Mouse (Mus musculus) heart, embryonic 12.5 days (tissue): Measurements from ENCODE around the gene Dbi. TPM values are rescaled to one million over a fixed set of nuclear protein-coding genes. Genes with fewer than 3 reads are reported as not detected.
"Not testable (repeated sequence)": the region's sequence is repeated elsewhere in the genome, so short reads cannot be mapped to it uniquely, and the experiment has no call there.

Experiments
- ATAC-seq: fragments of 200-750 bp; cut with Nextera tagmentation; 2 replicates; pipeline ENCODE4 v1.8.0; 2017; ENCODE audit warnings: moderate TSS enrichment, moderate library complexity; ENCODE audit not compliant: insufficient number of reproducible peaks, low FRiP score
- H3K27ac ChIP-seq: fragments of 300-500 bp; sonication (generic); 2 replicates; pipeline ENCODE4 v1.5.1; 2016; ENCODE audit warnings: mild to moderate bottlenecking, moderate library complexity; ENCODE audit not compliant: poor library complexity, severe bottlenecking
- H3K27me3 ChIP-seq: fragments of 300-500 bp; sonication (generic); replicated peaks from 2 replicates; pipeline ENCODE4 v1.6.1; 2016; ENCODE audit warnings: mild to moderate bottlenecking, moderate library complexity
- H3K36me3 ChIP-seq: fragments of 300-500 bp; sonication (generic); 2 replicates; pipeline ENCODE4 v1.6.1; 2016; ENCODE audit warnings: mild to moderate bottlenecking, moderate library complexity
- H3K4me1 ChIP-seq: fragments of 300-500 bp; sonication (generic); replicated peaks from 2 replicates; pipeline ENCODE4 v1.6.1; 2016; ENCODE audit warnings: mild to moderate bottlenecking
- H3K4me2 ChIP-seq: fragments of 300-500 bp; sonication (generic); 2 replicates; pipeline ENCODE4 v1.6.1; 2016; ENCODE audit warnings: mild to moderate bottlenecking, moderate library complexity
- H3K4me3 ChIP-seq: fragments of 300-500 bp; sonication (generic); 2 replicates; pipeline ENCODE4 v1.5.1; 2016; ENCODE audit warnings: mild to moderate bottlenecking
- H3K9ac ChIP-seq: fragments of 300-500 bp; sonication (generic); 2 replicates; pipeline ENCODE4 v1.6.1; 2016; ENCODE audit warnings: mild to moderate bottlenecking, moderate library complexity
- H3K9me3 ChIP-seq: fragments of 300-500 bp; sonication (generic); replicated peaks from 2 replicates; pipeline ENCODE4 v1.6.1; 2016; ENCODE audit warnings: mild to moderate bottlenecking, moderate library complexity
- WGBS: fragments of 180-500 bp; shearing (Covaris S2); methylation state at CpG from one replicate; pipeline ENCODE4 v1.1.7; 2016; 5-methylcytosine and 5-hydroxymethylcytosine counted together
- polyA plus RNA-seq: library from polyadenylated mRNA; unstranded; fragments of >200 nt; fragmentation: Nextera tagmentation; extraction: Ambion mirVana; gene quantifications from 2 replicates; pipeline ENCODE4 v1.2.1, GENCODE M21; 2016

The Dbi gene
- polyA plus RNA-seq, 1 experiment from 2014 or later: 695 TPM

DNA sequence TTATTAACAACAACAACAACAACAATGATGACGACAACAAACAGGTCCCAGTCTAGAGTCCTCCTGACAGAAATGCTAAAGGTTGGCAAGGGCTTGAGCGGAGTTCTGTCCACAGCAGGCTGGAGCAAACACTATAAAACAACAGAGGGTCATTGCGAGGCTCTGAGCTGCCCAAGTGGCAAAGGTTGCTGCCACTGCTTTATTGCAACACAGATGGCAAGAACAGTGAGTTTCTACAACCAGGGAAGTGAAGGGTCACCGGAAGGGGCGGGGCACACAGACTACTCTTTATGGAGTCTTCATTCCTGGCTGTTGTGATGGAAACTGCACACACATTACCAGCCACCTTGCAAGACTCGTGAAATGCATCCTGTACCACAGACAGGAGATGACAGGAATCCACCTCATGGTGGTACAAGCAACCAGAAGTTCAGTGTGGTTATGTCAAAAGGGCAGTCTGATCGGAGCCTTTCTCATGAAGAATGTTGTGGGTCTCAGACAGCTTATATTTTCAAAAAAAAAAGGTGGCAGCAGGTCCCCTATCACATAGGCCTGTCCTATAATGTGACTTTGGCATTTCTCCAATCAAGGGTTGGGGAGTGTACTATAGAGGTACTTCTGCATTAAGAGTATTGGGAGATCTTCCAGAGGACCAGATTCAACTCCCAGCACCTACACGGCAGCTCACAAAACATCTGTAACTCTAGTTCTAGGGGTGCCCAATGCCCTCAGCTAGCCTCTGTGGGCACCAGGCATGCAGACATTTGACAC lies 20.2 kb downstream of the Dbi start:
- Histone ChIP-seq H3K36me3 (no peaks in the 10 kb centered on the region), H3K27ac (no peak overlapping the region), H3K4me3 (no peak overlapping the region), H3K4me2 (no peak overlapping the region), H3K9ac (no peak overlapping the region), H3K27me3 (no peaks in the 10 kb centered on the region; the same call in 1 of the 2 replicates), H3K4me1 (no peaks in the 10 kb centered on the region), H3K9me3 (no peaks in the 10 kb centered on the region)
- no peak for ATAC-seq
- 77% methylated on average over 8 of the region's 8 CpGs for WGBS

DNA sequence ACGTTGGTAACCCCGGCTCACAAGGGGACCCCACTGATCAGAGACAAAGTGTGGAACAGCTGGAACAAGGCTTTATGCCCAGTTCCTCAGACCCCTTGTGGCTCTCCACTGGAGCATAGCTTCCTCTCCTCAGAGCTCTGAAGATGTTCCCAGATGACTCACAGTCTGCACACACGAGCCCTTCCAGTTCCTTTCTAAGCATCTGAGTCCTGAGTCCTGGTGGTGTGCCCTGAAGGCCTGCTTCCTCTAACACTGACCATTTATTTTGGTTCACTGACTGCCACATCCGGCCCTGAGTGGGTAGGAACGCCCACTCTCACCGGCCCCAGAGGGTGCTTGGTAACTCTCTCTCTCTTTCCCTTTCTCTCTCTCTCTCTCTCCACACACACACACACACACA lies 21.4 kb downstream of the Dbi start:
- Histone ChIP-seq H3K27ac (no peak overlapping the region), H3K9ac (no peak overlapping the region), H3K4me2 (no peak overlapping the region), H3K9me3 (no peaks in the 10 kb centered on the region), H3K36me3 (no peaks in the 10 kb centered on the region), H3K27me3 (no peaks in the 10 kb centered on the region; the same call in 1 of the 2 replicates), H3K4me3 (no peak overlapping the region), H3K4me1 (peaks cover 3% of the 10 kb centered on the region; the same call in 1 of the 2 replicates)
- WGBS: 62% methylated on average over 6 of the region's 6 CpGs
- ATAC-seq: no peak

DNA sequence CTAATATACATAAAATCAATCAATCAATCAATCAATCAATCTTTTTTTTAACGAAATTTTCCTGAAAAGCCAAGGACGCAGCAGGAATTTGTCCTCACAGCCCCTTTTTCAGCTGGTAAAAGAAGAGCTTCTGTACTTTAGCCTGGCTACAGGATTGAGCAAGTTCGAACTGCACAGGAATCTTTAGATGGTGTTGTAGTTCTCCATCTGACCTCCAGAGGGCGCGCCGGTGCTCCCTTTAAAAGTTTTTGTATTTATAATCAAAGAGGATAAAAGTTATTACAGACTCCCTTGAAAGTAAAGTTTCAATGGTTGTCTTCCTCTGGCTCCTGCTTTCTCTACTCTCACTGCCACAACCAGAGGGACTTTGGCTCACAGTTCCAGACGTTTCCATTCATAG lies 22.6 kb downstream of the Dbi start:
- Histone ChIP-seq H3K4me1 (peaks cover 3% of the 10 kb centered on the region; the same call in 1 of the 2 replicates), H3K9me3 (no peaks in the 10 kb centered on the region), H3K27ac (no peak overlapping the region), H3K27me3 (no peaks in the 10 kb centered on the region), H3K4me3 (no peak overlapping the region), H3K36me3 (no peaks in the 10 kb centered on the region), H3K4me2 (no peak overlapping the region), H3K9ac (no peak overlapping the region)
- WGBS: 9% methylated on average over 7 of the region's 7 CpGs
- ATAC-seq: no peak

DNA sequence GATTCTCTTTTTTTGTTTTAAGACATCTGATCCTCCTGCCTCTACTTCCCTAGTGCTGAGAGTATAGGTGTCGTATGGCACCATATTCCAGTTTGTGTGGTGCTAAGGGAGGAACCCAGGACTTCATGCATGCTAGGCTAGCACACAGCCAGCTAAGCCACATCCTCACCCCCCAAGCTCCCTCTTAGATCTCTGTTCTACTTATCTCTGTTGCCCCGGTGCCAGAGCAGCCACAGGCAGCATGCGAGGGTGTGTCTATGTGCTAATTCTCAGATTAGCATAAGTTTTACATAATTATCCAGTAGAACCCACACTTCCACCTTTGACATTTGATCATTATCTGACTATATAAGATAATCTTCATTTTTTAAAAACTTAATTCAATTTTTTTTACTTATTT lies 26.0 kb downstream of the Dbi start:
- Histone ChIP-seq H3K27me3 (no peaks in the 10 kb centered on the region), H3K36me3 (no peaks in the 10 kb centered on the region), H3K4me2 (no peak overlapping the region), H3K4me3 (no peak overlapping the region), H3K27ac (no peak overlapping the region), H3K4me1 (peaks cover 3% of the 10 kb centered on the region; the same call in 1 of the 2 replicates), H3K9me3 (no peaks in the 10 kb centered on the region; the same call in 1 of the 2 replicates), H3K9ac (no peak overlapping the region)
- WGBS: 38% methylated on average over 3 of the region's 3 CpGs
- no peak for ATAC-seq

DNA sequence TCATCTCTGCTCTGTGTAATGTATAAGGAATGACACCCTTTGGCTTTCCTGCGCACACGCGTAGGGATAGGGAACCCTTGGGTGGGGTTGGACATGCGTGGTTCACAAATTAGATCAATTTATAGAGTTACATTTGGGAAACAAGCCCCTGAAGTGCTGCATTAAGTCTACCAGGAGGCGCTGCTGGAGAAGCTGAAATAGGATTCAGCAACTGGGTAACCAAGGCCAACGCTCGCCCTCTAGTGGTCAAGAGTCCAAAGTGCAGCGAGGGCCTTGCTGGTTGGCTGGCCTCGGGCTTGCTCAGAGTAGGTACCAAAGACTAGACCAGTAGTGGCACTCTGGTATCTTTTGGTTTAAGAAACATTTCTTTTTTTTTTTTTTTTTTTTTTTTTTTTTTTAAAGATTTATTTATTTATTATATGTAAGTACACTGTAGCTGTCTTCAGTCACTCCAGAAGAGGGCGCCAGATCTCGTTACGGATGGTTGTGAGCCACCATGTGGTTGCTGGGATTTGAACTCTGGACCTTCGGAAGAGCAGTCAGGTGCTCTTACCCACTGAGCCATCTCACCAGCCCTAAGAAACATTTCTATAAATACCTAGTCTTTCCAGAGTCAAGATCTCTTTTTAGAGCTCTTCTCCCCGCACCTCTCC lies 27.3 kb downstream of the Dbi start:
- not testable (repeated sequence) for H3K9me3 ChIP-seq, H3K4me1 ChIP-seq, H3K9ac ChIP-seq, H3K4me2 ChIP-seq, H3K27ac ChIP-seq, H3K36me3 ChIP-seq, H3K4me3 ChIP-seq, H3K27me3 ChIP-seq
- 62% methylated on average over 13 of the region's 14 CpGs for WGBS
- peak; percentile 54; the same call in 1 of the 2 replicates for ATAC-seq

DNA sequence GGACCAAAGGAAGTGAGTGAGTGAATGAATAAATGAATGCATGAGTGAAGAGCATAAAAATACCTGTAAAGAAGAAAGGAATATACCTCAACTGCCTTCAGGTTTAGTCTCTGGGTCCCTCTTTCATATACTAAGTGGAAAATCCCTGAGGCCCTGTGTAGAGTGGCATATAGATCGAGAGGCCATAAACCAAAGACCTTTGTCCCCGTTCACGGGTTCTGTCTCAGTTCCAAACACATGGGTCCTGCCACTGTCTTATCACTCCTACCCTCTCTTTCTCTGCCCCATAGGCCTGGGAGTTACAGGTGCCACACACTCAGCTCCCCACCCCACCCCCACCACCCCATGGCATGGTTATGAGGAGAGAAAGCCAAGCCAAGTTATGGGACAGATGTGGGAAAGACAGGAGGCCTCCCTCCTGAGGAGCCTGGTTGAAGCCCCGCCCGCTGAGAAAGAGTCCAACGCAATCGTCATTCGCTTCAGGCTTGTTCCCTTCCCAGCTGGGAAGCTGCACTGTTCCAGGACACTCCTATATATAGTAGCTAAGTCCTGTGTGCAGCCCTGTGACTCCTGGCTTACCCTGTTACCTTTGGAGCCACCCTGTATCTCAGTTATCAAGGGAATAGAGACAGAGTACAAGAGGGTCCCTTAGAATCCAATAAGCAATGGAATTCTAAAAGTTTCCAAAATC lies 29.9 kb downstream of the Dbi start:
- Histone ChIP-seq H3K36me3 (no peaks in the 10 kb centered on the region), H3K27me3 (no peaks in the 10 kb centered on the region), H3K4me3 (no peak overlapping the region), H3K9me3 (no peaks in the 10 kb centered on the region; the same call in 1 of the 2 replicates), H3K9ac (no peak overlapping the region), H3K27ac (no peak overlapping the region), H3K4me1 (peaks cover 3% of the 10 kb centered on the region; the same call in 1 of the 2 replicates), H3K4me2 (no peak overlapping the region)
- ATAC-seq: no peak
- 70% methylated on average over 8 of the region's 8 CpGs for WGBS

DNA sequence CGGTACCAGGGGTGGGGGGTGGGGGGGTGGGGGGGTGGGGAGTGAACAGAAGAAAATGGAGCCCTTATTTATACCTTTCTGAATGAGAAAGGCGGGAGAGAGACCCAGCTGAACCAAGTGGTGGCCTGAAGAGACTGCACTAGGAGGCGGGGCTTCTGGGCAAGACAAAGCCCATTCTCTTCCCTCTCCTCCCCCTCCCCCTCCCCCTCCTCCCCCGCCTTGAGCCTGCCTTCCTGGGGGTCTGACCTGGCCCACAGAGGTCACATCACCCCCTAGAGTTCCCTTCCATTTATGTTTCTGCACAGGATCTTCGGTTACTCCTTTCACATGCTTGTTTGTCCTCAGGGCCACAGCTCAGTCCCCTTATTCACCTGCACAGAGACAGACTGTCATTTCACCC lies 31.7 kb downstream of the Dbi start:
- 31% methylated on average over 4 of the region's 5 CpGs for WGBS
- H3K4me3 ChIP-seq: no peak overlapping the region
- no peak overlapping the region for H3K9ac ChIP-seq
- H3K27me3 ChIP-seq: no peaks in the 10 kb centered on the region
- no peaks in the 10 kb centered on the region for H3K36me3 ChIP-seq
- H3K9me3 ChIP-seq: no peaks in the 10 kb centered on the region; the same call in 1 of the 2 replicates
- H3K4me1 ChIP-seq: peaks cover 6% of the 10 kb centered on the region
- no peak overlapping the region for H3K27ac ChIP-seq
- H3K4me2 ChIP-seq: no peak overlapping the region
- ATAC-seq: no peak

DNA sequence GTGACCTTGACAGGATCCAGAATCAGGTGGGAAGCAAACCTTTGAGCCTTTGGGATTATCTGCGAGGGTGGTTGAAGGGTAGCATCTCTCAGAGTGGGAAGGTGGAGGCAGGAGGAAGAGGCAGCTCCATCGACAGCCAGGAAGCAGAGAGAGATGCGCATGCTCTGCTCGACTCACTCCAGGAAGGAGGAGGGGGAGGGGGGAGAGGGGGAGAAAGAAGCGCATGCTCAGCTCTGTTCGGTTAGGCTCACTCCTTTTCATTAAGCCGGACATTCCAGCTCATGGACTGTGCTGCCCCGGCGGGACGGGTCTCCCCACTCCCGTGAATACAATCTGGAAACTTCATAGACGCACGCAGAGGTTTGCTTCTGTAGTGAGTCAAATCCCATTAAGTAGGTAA lies 34.2 kb downstream of the Dbi start:
- WGBS: 60% methylated on average over 13 of the region's 13 CpGs
- no peak for ATAC-seq

DNA sequence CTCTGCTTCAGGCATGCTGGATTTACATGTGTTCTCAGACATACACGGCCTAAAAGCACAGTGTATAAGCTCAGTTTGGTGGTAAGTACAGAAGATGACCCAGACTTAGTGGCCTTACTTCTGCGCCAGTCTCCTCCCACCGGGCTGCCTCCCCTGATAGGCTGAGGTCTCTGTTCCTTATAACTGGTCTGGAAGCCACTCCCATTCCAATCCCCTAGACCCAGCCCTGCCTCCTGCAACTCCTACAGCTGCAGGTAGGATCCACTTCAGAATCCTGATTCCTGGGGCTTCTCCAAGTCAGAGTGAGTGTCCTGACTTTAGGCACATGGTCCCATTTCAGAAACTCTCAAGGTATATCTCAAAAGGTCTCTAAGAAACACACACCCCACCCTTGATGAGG lies 35.2 kb downstream of the Dbi start:
- Histone ChIP-seq H3K36me3 (no peaks in the 10 kb centered on the region), H3K27ac (no peak overlapping the region), H3K9me3 (no peaks in the 10 kb centered on the region), H3K9ac (no peak overlapping the region), H3K4me1 (peaks cover 29% of the 10 kb centered on the region), H3K4me2 (no peak overlapping the region), H3K4me3 (no peak overlapping the region), H3K27me3 (no peaks in the 10 kb centered on the region)
- 70% methylated on average over 3 of the region's 3 CpGs for WGBS
- no peak for ATAC-seq

More for the DNA sequence above, 34.2 kb downstream of the Dbi start:
- no peaks in the 10 kb centered on the region; the same call in 1 of the 2 replicates for H3K9me3 ChIP-seq
- no peak overlapping the region for H3K4me2 ChIP-seq
- H3K36me3 ChIP-seq: no peaks in the 10 kb centered on the region
- no peak overlapping the region for H3K9ac ChIP-seq
- no peak overlapping the region for H3K27ac ChIP-seq
- H3K4me3 ChIP-seq: no peak overlapping the region
- peaks cover 29% of the 10 kb centered on the region for H3K4me1 ChIP-seq
- no peaks in the 10 kb centered on the region for H3K27me3 ChIP-seq

DNA sequence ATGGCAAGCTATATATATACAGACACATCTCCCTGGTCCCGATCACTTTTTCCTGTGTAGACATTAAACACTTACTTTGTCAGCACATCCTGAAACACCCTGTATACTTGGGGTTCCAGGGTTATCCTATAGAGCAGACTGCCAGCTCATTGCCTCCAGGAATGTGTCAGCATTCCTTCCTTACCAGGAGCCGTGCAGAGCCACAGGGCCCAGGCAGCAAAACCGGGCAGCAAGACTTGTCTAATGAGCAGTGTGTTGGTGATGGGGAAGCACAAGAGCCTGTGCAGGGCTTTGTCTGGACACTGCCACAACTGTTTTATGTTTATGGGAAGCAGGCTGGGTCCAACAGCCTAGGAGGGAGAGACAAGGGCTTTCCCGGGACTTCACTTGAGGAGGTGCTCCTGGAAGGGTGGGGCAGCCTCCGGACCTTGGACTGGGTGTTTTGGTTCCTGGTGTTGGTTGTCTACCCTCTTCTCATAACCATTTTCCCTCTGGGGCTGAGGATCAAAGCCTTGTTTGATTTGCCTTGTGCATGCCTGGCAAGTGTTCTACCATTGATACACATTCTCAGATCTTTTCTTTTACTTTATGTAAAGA lies 36.9 kb downstream of the Dbi start:
- Histone ChIP-seq H3K4me2 (peak overlapping the region; percentile 29; the same call in 1 of the 2 replicates), H3K9me3 (no peaks in the 10 kb centered on the region), H3K4me3 (no peak overlapping the region), H3K36me3 (no peaks in the 10 kb centered on the region), H3K9ac (no peak overlapping the region), H3K27ac (peak overlapping the region; percentile 43), H3K27me3 (no peaks in the 10 kb centered on the region), H3K4me1 (peaks cover 29% of the 10 kb centered on the region)
- 0 out of 2 replicates have a peak, but pooled peaks have one; percentile 24 for ATAC-seq
- WGBS: 25% methylated on average over 5 of the region's 5 CpGs
